Mouse (Mus musculus) thymus, postnatal 0 days (tissue): ENCODE data around the gene Ugt2b1. TPM values are rescaled to one million over a fixed set of nuclear protein-coding genes. Genes with fewer than 3 reads are reported as not detected.
"Not testable (repeated sequence)": the region's sequence is repeated elsewhere in the genome, so short reads cannot be mapped to it uniquely, and the experiment has no call there.

ENCODE experiments used
- DNase-seq: peaks from one replicate; pipeline ENCODE4 v3.0.0-alpha.2; 2015; ENCODE audit warnings: low spot score
- polyA plus RNA-seq: library from polyadenylated mRNA; unstranded; fragments of >200 nt; fragmentation: Nextera tagmentation; extraction: Ambion mirVana; gene quantifications from 2 replicates; pipeline ENCODE4 v1.2.1, GENCODE M21; 2015

The Ugt2b1 gene
- 0.10 TPM in 1 of 2 replicates, not detected in the other for polyA plus RNA-seq

DNA sequence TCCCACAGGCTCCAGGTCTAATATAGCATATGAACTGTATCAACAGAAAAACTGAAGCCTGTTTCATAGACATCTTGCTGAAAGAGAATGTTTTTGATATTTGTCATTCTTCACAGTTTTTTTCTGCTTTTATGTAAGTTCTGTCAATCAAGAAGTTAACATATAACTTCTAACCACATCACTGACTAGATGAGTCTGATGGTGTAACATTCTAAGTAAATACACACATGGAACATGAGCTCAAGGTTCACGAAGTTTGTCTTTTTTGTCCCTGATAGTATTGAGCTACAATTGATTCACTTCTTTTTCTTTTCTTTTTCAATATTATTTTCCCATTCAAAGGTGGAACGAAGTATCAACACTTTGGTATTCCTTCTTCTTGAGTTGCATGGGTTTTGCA, at the start of gene Ugt2b1:
Gene Ugt2b1, minus strand, starts transcription at position 105 of the 400 bp plus-strand sequence.
- no peak for DNase-seq

DNA sequence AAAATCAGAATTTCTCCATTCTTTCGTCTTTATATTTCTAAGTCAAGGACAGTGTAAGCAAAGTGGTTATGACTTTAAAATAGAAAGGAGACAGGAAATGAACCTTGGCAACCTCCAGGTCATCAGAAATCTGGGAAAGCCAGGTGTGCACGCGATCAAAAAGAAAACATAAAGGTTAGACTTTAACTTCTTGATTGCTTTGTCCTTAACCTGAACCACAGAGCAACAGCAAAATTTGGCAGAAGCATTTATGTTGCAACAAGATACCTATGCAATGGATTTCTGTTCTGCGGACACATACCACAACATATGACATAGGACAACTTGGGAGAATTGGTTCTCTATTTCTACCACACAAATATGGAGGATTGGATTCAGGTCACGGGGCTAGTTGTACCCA, 40.9 kb upstream of the Ugt2b1 start:
- DNase-seq, result not testable (repeated sequence)

DNA sequence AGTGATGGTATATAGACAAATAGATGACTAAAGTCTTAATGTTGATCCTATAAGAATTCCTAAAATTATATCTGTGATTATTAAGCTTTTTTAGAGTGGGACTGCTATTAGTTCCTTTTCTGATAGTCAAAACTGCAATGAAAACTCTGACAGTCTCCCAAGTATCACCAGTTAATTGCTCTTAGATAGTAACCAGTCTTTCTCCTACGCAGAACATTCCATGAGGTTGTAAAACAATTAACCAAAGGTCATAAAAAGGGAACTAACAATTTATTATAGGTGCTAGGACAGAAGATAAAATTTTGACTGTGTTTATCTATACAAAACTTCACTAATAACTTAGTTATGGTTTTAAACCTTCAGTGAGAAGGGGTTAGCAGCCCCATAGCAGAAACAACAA, 36.5 kb upstream of the Ugt2b1 start:
- not testable (repeated sequence) for DNase-seq

DNA sequence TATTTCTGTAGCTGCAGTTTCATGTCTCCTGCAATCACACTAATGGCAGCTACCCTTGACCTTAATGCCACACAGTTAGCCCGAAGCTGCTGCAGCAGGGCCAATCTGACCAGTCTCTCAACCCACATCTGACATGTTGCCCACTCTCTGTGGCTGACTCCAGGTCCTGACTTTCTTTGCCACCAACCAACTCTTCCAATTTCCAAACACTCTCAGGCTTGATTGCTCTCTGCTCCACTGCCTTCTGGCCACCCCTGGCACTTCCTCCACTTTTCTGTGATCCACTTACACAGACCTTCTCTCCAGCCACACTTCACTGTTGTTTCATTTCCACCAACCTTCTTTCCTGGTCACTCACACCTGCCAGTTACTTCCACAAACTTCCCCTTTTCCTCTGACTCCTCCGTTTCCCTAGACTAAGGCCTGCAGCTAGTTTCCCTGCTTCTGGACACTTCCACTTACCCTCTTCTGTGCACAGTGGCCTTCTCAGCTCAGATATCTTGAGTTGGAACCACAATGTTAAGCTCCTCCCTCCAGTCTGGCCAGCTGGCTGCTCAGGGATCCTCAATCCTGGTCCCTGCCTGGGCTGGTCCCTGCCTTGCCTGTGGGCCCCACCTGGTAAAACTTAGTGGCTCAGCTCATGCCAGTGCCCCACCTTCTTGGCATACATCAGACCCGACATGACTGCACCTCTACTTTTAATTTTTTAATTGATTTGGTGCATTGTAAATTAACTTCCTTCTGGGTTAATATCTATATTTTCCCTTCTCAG, 35.4 kb upstream of the Ugt2b1 start:
- no peak for DNase-seq

DNA sequence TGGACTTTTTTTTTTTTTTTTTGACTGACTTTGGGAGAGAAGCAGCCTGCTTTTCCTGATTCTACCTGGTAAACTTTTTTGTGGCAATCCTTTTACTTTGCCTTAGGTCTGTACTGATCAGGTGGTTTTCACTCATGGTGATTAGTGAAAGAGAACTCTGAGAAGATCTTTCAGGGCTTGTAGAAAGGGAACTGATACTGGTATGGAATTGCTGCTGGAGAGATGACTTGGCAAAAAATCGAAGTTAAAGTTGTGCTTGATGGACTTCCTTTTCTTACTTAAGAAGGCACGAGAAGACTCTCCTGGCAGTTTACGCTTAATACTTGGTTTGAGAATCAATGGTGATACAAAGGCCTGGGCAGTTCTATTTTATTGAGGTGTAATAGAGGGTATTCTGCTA, 34.2 kb upstream of the Ugt2b1 start:
- no peak for DNase-seq

DNA sequence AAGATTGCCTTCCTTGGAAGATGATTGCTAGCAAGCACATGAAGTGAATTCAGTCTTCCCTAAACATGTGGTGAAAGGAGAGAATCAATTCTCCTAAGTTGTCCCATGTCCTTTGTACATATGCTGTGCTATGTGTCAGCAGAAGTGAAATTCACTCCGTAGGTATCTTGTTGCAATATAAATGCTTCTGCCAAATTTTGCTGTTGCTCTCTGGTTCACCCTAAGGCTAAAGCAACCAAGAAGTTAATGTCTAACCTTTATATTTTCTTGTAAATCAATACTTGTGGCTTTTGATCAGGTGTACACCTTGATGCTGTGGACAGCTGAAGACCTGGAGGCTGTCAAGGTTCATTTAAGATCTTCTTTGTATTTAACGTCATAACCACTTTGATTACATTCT, 15.8 kb upstream of the Ugt2b1 start:
- DNase-seq, result no peak

DNA sequence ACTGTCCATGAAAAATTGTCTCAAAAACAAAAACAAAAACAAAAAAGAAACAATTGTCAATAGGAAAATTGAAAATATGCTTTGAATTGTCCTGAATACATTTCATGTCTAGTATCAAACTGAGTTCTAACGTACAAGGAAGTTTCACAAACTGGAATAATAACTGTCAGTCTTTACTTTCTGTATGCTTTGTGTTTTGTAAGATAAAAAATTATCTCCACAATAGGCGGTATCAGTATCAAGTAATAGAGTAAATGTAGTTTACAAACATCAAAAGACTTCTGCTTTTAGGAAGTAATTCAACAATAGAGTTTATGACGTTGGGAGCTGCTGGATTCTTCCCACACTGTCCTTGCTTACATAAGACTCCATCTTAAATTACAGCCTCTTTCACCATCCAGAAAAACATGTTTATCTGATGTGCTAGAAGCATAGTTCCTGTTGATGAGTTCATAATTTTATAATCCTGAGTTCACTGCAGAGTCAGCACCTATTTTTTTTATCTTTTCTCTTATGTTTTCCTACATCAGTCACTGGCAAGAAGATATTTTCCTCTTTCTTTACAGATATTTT, 5.6 kb downstream of the Ugt2b1 start:
- no peak for DNase-seq

DNA sequence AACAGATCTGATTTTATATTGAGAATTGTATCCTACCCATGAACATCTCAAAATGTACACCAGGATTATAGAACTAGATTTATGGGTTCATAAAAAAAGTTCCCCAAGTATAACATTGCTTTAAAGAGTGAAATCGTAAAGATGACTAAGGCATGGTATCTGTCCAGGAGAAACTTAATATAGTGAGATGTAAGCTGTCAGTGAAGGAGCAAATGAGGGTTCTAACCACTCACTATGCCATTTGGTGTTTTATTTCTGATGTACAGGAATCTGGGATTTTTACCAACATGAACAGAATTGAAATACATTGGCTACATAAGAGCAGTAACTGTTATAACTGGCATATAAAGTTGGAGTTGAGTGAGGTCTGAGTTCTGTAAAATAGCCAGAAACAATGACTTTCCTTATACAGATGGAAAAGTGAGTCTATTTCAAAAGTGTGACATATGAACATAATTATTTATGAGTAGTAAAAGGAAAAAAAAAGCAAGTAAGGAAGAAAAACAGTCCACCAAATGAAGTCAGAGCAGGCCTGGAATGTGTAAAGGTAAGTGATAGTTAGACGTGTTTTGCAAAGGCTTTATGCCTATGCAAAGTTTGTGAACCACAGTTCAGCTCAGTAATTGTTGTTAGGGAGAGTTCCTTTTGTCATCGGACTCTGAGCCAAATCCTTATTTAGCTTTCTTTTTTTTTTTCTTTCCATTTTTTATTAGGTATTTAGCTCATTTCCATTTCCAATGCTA, 14.8 kb downstream of the Ugt2b1 start:
- DNase-seq, result no peak

DNA sequence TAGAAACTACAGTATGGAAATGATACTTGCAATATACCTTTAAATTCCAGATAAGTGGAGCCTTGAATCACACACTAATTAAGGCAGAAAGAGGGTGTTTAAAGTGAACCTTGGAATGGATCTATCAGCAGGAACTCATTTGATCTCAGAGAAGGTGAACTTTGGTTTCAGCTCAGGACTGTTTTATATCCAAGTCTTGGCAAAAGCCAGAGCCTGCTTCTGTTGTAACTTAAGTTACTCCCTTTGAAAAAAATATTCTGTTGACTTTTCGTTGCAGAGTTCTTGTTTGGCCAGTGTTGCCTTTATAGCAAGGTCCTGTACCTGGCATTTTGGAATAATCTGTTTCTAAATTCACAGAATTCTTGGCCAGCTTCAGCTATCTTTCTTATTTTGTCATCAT, 15.6 kb downstream of the Ugt2b1 start:
- DNase-seq, result no peak

DNA sequence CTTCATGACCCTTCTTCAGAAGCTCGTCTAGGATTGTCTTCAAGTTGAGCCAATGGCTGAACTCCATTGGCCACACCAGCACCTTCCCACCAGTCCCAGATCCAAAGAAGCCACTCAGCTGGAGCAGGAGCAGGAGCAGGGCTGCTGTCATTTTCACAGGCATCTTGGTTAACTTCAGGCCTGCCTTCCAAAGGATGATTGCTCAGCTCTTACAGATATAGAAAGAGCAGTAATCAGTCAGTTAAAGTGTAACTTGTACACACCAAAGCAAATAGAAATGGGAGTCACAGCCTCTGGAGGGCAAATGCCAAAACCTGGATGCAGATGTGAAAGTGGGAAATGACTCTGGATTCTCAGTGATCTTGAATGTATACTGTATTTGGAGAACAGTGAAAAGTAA, 19.6 kb downstream of the Ugt2b1 start, which contains the start of gene Ugt2b34:
Gene Ugt2b34, minus strand, starts transcription at position 180 of the 400 bp plus-strand sequence.
- no peak for DNase-seq

DNA sequence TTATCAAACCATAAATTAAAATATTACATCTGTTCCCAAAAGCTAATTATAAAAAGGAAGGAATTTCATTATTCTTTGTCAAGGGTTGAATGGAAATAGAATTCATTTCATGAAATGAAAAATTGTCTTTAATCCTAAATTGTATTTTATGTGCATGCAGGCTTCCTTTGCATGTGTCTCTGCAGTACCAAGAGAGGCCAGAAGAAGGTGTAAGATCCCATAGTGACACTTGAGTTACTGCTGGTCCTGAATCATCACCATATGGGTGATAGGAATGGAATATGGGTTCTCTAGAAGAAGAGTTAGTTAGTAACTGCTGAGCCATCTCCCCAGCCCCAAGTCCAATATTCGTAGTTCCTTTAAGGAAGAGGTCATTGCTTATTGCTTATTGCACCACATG, 36.4 kb downstream of the Ugt2b1 start:
- no peak for DNase-seq

DNA sequence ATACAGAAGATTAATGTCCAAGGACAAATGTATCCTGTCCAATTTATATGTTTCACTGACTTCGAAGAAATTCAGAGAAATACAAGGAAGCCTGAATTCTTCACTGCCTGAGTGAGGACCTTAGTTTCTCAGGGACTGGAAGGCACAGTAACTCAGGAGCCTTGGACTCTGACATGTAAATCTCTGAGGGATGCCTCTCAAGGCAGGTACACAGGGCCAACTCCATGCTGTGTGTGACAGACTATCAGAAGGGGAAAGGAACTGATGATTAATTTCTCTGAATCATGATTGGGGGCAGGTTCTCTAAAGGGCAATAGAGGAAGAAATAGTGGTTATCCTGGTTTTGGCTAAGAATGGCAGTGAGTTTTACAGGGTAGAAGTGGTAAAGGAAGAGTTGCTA, 37.9 kb downstream of the Ugt2b1 start:
- no peak for DNase-seq

DNA sequence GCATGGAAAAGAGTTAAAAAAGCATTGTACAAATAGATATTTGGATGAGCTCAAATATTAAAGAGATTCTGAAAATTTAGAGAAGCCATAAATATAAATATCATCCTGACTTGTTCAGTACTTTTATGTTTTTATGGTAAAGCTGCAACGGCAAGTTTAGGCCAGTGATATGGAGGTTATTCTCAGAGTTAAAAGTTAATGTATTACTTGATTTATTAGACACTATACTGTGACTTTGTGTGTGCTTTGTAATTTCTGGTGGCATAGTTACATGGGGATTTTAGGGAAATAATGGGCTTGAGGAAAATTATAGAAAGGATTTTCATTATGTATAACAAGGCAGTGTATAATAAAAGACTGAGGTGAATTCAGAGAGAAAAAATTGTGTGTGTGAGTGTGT, 39.2 kb downstream of the Ugt2b1 start:
- no peak for DNase-seq

DNA sequence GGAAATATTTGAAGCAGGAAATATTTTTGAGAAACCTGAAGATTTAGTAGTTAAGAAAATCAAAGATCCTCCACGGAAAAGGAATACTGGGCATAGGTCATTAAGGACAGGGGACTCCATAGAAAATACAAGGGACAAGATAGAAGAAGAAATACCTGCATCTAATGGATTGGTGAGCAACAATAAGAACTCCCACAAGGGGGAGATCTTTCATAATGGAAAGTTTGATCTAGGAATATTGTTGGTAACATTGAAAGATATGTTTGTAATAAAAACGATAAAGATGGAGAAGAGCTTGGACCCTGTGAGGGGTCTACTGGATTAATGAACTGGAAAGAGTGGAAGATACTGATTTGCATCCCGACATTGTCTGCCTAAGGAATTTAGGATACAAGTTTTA, 39.7 kb downstream of the Ugt2b1 start:
- DNase-seq, result no peak

DNA sequence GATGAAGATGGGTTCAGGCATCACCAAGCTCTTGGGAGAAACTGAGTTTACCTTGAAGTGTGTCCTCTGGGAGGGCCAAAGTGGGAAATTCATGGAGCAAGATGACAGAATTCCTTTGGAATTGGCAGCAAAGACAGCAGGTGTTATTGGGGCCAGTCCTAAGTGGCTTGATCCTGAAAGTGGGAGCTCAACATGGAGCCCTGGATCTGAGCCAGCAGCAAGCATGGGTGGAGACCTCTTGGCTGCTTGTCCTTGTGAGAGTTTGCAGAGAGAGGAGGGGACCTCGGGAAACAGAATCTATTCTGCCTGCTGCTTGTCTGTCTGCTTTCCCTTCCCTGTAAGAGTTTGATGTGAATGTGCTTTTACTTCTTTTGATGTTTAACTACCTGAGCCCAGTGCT, 54.5 kb downstream of the Ugt2b1 start:
- no peak for DNase-seq

Other genes starting within 250 kb of the Ugt2b1 start
- gene Tmprss11e, start 180.7 kb downstream of the Ugt2b1 start, polyA plus RNA-seq, result not detected in 2 replicates
- gene Ythdc1, start 122.3 kb downstream of the Ugt2b1 start, polyA plus RNA-seq, result 38.5 and 49.5 TPM in 2 replicates
- 0.18 and 0.21 TPM in 2 replicates for gene Ugt2b34, start 19.6 kb downstream of the Ugt2b1 start, polyA plus RNA-seq
- gene Ugt2b35, start 74.3 kb upstream of the Ugt2b1 start, polyA plus RNA-seq, result not detected in 2 replicates
- gene Ugt2b36, start 166.0 kb upstream of the Ugt2b1 start, polyA plus RNA-seq, result not detected in 2 replicates
- 0.13 and 0.17 TPM in 2 replicates for gene Ugt2b5, start 213.8 kb upstream of the Ugt2b1 start, polyA plus RNA-seq